Mouse (Mus musculus) frontal cortex, postnatal 14 days (tissue): ENCODE data around the gene Gm38394.
"Not testable (repeated sequence)": the region's sequence is repeated elsewhere in the genome, so short reads cannot be mapped to it uniquely, and the experiment has no call there.

Source experiments
- DNase-seq, 2 experiments: peaks; one replicate each; pipeline ENCODE4 v3.0.0; 2022; ENCODE audit warnings: low spot score in 2 of 2

Gene Gm38394

DNA sequence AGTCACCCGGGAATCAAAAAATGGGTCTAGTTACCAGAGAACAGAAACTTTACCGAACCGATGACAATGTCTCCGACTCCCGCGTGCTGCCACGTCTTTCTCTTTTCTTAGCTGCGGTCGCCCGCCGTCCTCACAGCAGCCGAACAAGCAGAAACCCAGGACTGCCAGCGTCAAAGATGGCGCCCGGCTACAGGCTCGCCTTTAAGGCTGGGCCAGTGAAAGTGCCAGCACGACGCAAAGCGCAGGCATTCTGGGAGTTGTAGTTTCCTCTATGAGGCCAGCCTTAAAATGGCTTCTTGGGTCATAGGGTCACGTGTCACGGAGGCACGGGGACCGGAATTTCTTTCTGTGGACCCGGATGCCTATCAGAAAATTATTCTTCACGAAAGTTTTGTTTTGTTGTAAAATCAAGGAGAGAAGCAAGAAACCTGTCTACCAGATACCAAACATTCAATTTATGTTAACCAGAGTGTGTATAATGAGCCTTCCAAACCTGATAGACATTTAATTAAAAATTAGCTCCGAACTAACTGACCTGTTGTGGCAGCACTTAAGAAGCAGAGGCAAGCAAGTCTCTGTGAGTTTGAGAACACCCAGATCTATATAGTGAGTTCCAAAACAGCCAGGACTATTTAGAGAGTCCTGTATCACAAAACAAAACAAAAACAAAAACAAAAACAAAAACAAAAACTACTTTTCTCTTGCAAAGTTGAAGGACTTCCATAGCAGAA is at the start of gene Gm38394:
TSS of gene Gm38394 (minus strand) at position 116 of the 731 bp plus-strand sequence.
- peak; percentile 89 to 91 for DNase-seq

DNA sequence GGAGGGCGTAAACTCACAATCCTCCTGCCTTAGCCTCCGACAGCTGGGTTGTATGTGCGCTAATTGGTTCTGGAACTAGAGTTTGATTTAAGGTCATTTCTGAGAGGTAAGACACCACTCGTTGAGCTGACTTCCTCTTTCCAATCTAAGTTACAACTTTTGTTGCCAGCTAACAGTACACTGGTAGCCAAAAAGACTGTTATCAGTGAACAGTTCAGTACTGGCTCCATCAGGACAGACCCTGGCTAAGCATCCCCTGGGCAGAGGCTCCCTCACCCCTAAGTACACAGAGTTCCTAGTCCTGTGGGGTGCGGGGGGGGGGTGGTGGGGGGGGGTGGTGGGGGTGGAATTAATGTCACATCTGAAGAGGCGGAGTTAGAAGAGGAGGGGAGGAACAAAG is 49.8 kb upstream of the Gm38394 start:
- no peak for DNase-seq

DNA sequence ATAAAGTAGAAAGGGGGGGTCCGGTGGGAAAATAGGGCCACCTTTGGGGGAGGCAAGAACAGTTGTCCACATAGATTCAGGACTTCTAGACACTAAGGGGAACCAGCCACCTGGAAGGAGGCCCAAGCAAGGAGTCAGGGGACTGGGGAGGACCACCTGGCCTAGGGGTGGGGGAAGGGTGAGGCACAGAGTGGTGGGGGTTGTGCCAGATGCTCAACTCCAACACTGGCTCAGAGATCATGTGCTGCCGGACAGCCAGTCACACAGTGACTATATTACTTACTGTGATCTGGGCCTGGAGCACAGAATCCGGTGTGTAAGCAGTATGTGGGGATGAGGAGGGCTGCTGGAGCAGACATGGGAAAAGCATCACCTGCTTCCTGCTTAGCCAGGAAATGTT is 48.2 kb upstream of the Gm38394 start:
- DNase-seq: no peak

DNA sequence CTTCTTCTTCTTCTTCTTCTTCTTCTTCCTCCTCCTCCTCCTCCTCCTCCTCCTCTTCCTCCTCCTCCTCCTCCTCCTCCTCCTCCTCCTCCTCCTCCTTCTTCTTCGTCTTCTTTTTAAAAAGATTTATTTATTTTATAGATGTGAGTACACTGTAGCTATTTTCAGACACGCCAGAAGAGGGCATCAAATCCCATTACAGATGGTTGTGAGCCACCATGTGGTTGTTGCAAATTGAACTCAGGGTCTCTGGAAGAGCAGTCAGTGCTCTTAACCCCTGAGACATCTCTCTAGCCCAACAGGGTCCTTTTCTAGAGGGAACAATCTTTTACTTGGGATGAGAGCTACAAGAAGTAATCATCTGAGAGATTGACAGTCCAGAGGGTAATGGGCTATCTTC is 40.7 kb upstream of the Gm38394 start:
- DNase-seq: not testable (repeated sequence)

DNA sequence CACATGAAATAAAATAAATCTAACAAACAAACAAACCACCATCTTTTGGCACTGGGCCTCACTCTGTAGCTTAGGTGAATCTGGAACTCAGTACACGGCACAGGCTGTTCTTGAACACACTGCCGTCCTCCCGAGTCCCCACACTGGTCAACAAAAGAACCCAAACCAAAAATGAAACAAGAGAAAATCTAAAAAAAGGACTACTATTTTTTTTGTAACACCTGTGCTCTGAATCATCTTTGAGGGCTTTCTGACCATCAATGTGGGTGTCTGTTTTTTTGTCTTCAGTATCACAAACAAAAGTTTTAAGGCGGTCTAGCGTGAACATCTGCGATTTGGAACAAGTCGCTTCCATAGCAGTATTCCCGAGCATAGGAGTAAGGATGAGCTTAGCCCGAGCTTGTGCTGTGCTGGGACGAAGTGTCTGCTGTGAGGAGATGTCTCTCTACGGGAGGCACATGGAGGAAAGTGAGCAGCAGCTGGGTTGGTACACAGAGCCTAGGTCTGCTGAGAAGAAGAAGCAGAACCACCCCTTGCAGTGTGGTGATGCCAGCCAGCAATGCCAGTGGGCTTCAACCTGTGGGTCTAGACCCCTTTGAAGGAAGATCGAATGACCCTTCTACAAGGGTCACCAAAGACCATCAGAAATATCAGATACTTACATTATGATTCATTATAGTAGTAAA is 37.0 kb upstream of the Gm38394 start:
- no peak for DNase-seq

DNA sequence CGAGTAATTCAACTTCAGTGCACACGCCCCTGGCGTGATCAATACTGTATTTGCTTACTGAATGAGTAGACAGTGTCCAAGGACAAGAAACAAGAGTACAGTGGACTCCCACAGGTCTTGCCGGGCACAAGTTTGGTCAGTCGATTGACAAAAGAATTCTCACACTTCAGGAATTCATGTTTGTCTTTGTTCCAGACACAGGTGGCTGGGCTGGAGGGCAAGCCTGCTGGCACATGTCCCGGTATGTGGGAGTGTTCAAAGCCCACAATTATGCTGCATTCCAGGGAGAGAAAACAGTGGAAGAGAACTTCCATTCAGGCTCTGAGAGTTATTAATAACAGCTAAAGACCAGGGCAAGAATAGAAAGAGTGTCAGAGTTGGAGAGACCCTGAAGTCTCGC is 34.8 kb upstream of the Gm38394 start:
- DNase-seq: no peak

DNA sequence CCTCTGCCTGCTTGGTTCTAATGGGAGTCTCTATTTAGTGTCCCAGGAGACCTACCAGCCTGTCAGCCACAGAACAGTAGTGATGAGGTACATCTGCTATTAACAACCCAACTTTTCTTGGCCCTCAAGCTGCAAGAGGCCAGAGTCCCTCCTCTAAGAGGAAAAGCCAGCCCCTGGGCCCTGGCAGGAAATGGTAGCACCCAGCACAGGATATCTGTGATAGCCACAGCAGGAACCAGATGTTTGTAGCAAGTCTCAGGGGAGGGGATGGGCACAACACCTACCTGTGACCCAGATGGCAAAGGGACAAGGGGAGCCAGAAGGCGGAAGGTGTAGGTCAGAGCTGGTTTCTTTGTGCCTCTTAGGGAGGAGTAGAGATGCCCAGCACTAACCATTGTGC is 33.8 kb upstream of the Gm38394 start:
- no peak for DNase-seq

DNA sequence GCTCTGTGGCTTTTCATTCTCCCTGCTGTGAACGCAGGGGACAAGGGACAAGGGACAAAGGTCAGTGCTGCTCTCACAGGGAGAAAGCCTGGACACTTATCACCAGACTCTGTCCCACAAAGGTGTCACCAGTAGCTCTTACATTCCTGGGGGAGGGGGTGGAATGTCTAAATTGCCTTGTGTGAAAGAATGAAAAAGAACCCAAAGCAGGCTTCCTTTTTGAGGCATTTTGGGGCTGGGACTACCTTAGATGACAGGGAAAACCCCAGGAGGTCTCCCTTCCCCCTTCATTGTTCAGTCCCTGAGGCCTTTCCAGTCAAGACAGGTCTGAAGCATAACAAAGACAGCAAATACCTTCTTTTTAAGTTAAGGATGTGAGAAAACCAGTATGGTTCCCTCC is 33.2 kb upstream of the Gm38394 start:
- no peak for DNase-seq

DNA sequence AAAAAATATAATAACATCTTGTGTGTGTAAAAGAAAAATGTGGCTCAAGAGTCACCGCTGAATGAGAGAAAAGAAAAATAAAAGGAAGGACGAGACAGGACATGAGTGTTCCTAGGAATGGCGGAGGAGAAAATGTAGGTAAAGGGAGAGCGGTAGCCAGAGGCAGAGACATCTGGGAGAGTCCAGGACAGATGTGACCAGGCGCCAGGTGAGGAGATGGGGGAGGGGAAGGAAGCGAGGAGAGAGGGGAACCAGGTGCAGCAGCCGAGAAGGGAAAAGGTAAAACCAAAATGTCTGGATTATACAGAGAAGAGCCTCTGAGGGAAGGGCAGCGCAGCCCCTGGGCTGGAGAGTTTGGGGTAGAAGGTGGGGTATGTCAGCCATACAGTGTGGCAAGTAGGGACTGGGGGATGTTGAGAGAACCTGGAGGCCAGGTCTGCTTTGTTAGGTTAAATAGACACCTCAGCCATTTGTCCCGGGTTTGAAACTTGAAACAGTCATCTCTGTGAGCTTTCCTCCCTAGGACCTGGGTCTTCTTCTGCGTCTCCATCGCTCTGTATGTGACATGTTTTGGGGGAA is 32.5 kb upstream of the Gm38394 start:
- no peak for DNase-seq

DNA sequence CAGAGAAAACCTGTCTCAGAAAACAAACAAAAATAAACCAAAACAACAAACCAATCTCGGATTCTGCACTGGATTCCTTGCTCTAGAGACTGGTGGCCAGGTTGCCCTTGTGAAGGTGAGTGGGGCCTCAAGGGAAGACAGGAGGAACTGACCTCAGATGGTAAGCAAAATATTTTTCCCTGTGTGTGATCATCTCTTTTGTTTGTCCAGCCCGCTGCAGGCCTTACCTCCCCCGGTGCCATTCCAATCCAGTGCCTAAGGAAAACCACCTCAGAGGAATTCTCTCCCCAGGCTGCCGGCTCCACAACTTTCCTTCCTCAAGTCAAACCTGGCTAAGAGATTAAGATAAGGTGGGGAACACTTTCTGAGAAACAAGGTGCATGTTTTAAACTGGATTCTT is 31.1 kb upstream of the Gm38394 start:
- no peak for DNase-seq

DNA sequence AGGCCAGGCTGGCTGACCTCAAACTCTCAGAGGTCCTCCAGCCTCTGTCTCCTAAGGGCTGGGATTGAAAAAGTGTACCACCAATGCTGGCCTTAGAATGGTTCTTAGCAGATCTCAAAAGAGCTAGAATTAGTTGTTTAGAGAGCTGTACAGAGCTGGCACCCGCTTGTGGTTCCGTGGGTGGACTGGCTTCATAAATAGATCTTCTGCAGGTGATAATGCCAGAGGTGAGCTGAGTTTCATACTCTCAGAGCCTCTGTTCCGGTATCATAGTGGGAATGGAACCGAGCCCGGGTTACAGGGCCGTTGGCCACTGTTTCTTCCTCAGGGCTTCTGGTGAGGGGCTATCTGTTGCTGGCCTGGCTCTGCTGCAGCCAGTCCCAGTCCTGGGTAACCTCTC is 29.9 kb upstream of the Gm38394 start:
- no peak for DNase-seq

DNA sequence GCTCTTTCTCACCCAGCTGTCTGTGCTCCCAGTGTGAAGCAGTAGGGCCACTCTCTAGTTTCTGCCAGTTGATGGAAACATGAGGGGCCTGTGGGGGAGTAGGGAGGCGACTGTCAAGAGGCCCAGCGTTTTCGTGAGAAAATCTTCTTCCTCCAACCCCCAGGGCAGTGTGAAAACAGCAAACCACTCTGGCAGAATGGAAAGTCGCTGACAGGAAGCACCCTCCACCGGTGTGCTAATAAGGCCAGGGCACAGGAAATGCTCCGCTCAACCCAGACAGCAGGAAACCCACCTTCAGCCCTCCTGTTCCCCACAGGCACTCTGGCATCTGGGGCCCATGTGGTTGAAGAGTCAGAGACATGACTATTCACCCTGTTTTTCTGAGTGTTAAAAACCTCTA is 28.8 kb upstream of the Gm38394 start, which contains the start of gene Lax1:
TSS of gene Lax1 (minus strand) at position 212 of the 400 bp plus-strand sequence.
- DNase-seq: no peak

DNA sequence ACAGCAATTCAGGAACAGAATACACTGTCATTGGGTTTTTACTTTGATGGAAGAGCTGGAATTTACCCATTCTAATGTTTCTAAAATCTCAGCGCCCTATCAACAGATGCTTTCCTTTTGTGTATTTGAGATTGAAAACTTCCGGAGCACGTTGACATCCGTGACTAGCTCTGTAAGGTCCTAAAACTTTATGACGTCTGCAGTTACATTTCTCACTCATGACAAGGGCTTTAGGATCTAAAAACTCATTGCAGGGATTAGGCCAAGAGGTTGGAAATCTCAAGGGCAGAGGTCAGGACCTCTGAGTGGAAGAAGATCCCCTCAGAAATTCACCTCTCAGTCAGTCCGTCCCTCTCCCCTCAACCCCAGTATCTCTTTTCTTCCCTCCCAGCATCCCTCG is 27.2 kb upstream of the Gm38394 start:
- no peak for DNase-seq

DNA sequence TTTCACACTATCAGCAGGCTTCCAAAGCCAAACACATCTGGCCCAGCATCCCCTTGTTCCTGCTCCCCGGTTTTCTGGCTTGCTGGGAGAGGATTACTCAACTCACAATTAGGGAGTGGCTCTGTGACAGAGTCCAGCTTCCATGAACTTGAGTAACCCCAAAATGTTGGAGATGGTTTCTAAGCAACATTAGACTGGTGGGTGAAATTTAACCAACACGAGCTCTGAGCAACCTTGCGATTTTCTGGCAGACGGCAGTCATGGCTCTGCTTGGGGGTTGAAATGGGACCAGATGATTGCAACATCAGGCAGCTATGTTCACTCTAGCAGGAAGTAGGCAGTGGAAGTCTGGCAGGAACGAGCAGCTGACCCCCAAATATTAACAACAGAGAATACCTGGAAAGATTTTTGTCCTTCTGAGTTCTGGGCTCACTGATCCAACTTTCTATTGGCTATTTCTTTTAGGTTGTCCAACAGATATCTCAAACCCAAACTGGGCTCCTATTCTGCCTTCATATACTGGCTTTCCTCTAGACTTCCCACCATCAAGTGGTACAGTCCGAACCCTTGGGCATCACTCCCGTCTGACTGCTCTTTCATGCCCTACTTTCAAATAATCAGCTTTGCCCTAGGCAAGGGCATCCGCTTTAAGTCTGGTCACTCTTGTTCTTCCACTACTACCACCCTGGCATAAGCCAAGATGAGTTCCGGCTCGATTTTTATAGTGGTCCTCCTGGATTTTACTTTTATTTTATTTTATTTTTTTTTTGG is 24.8 kb upstream of the Gm38394 start:
- DNase-seq: no peak

DNA sequence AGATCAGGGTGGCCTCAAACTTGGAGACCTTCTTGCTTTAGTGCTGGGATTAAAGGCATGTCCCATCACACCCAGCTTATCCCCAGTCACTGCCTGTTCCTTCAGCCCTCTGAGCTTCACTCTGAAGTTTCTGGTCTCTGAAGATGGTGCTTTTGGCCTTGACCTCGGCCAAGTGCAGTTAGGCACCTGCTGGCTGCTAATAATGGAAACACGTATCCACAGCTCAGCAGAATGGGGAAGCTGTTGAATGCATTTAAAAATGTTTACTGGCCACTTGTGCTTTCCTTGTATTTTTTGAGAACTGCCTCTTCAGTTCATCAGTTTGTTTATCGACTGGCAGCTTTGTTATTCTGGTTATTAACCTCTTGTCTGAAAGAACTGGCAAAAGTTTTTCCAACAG is 10.7 kb upstream of the Gm38394 start:
- DNase-seq: no peak

DNA sequence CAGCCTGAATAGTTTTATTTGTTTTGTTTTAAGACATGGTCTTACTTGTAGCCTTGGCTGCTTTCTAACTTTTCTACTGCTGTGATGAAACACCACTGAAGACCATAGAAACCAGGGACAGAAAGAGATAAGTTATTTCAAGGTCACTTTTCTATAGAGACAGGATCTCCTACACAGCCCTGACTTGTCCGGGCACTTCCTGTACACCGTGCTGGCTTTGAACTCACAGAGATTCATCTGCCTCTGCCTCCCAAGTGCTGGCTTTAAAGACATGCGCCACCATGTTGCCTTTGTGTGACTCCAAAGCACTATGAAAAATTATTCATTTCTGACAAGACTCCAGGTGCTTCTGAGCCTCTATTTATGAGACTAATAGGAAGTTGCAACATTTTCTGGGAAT is 10.1 kb upstream of the Gm38394 start:
- DNase-seq: no peak

DNA sequence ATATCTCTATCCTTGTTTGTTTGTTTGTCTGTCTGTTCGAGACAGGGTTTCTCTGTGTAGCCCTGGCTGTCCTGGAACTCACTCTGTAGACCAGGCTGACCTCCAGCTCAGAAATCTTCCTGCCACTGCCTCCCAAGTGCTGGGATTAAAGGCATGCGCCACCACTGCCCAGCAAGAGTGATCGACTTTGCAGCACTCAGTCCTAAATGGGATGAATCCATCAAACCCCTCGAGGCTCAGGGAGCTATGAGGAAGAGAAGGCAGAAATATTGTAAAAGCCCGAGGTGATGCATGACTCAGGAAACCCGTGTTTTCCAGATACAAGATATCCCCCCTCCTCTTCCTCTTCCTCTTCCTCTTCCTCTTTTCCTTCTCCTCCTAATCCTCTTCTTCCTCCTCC is 9.7 kb upstream of the Gm38394 start:
- DNase-seq: no peak

DNA sequence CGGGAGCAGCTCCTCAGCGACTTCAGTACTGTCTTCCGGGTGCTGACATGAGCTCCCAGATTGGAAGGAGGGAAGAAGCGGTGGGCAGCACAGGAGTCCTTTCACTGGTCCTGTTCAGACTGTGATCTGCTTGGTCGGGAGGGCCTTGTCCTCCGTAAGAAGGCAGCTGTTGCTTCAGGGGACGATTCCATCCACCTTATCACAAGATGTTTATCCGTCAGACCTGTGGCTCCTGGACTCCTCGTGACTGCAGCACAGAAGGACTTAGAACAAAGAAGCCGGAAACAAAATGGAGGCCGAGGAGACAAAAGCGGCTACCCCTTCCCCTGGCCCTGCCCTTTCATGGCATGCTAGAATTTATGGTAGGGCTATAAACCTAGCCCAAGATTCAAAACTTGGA is 9.1 kb upstream of the Gm38394 start:
- DNase-seq: no peak

DNA sequence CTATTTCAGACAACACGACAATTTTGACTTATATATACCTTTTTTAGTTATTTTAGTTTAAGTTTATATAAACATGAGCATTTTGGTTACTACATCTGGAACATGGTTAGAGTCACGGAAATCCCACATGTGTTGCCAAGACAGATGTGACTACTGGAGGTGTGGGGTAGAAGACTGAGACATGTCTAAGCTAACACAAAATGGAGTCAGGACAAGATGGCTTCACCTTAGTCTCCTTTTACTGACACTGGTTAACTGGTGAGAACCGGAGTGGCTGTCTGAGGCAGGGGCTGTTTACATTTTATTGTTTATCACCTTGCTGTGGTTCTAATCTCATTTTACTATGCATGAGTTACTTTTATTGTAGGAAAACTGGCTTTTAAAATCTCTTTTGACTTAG is 7.5 kb upstream of the Gm38394 start:
- DNase-seq: no peak

DNA sequence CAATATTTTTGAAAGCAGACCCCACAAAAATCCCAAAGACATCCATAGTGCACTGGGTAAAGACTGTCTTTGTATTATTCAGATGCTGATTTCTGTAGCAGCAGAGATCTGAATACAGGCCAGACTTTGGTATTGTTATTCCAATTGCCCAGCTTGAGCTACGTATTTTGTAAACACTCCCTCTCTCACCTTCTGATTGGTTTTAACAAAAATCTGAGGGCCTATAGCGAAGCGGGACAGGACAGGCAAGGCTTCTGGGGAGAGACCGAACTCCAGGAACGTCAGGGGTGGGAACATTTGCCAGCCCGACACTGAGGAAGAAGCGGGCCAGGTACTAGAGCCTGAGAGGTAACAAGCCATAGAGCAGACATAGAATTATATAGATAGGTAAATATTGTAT is 6.6 kb upstream of the Gm38394 start:
- DNase-seq: no peak

DNA sequence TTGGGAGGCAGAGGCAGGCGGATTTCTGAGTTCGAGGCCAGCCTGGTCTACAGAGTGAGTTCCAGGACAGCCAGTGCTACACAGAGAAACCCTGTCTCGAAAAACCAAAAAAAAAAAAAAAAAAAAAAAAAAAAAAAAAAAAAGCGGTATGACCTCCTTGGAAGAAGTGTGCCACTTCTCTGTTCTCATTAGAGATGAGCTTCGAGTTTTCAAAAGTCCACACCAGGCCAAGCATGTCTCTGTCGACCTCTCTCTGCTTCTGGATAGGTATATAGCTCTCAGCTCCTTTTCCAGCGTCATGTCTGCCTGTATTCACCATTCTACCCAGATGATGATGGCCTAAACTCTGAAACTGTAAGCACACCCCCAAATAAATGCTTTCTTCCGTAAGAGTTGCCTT is 4.6 kb upstream of the Gm38394 start:
- DNase-seq: not testable (repeated sequence)

DNA sequence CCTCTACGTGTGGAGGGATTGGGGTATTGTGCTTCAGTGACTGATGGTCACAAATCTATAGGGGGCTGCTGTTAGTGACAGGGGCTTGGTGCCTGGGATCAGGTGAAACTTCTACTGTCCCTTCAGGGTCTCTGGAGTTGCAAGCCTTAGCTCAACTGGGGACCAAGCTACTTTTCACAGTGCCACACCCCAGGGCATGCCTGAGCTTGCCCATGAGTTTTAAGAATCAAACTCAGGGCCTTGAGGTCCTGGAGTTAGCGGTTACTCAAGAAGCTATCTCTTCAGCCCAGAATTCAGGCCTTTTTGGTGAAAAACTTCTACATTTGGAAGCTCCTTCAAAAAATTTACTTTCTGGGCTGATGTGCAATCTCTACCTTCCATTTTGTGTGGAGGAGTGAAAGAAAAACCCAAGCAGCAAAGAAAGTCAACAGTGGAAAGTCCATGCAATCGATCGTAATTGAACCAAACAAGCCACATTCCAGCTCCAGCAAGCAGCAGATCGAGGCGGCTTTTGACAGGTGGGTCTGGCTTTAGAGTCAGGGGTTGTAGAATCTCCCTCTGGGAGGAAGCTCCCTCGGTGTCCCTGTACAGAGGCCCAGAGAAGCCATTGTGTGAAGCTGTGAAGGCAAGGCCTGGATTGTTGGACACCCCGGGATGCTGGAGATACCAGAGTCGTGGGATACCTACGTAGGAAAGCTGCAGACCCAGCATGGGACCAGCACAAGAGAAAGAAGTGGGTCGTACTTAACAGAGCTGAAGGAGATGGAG is 3.3 kb upstream of the Gm38394 start:
- no peak for DNase-seq
